Mouse (Mus musculus) telencephalon, adult 2 months (tissue): ENCODE measurements around the gene Ccdc9b.
A peak's percentile ranks its signal among the peaks of the same experiment; 100 is the strongest.

Source experiments
- DNase-seq: peaks from one replicate; pipeline ENCODE4 v3.0.0-alpha.2; 2011; ENCODE audit warnings: low read depth, low spot score

The Ccdc9b gene

GRCm38 (mm10) chr2:118749341-118749884 is 13.0 kb downstream of the Ccdc9b start:
- no peak for DNase-seq

- no peak for DNase-seq
These were observed 15.0 kb downstream of the Ccdc9b start for GRCm38 (mm10) chr2:118747301-118747960.

- no peak for DNase-seq
These were observed 16.3 kb downstream of the Ccdc9b start for GRCm38 (mm10) chr2:118745915-118746901.

- peak; percentile 87 for DNase-seq
These were observed 17.1 kb downstream of the Ccdc9b start, which contains the start of gene Inafm2 for GRCm38 (mm10) chr2:118745232-118745884. TSS of gene Inafm2 (plus strand) at chr2:118745758.

- DNase-seq = no peak
These were observed 17.8 kb downstream of the Ccdc9b start for GRCm38 (mm10) chr2:118744621-118745020.

GRCm38 (mm10) chr2:118743261-118743943 is 19.1 kb downstream of the Ccdc9b start:
- DNase-seq = no peak

- DNase-seq = no peak
These were observed 21.3 kb downstream of the Ccdc9b start for GRCm38 (mm10) chr2:118741183-118741582.

GRCm38 (mm10) chr2:118740341-118740740 is 22.1 kb downstream of the Ccdc9b start:
- DNase-seq = no peak

- no peak for DNase-seq
These were observed 29.1 kb downstream of the Ccdc9b start for GRCm38 (mm10) chr2:118733341-118733740.

- DNase-seq = no peak
These were observed 30.5 kb downstream of the Ccdc9b start for GRCm38 (mm10) chr2:118731981-118732380.

GRCm38 (mm10) chr2:118730622-118730915 is 31.9 kb downstream of the Ccdc9b start:
- DNase-seq = no peak

- no peak for DNase-seq
These were observed 32.4 kb downstream of the Ccdc9b start for GRCm38 (mm10) chr2:118729816-118730621.

GRCm38 (mm10) chr2:118729194-118729593 is 33.3 kb downstream of the Ccdc9b start:
- DNase-seq = no peak

- DNase-seq = no peak
These were observed 34.1 kb downstream of the Ccdc9b start, which contains the start of gene Plcb2 for GRCm38 (mm10) chr2:118728337-118728736. TSS of gene Plcb2 (minus strand) at chr2:118728438.

GRCm38 (mm10) chr2:118727911-118728310 is 34.5 kb downstream of the Ccdc9b start:
- DNase-seq = no peak

GRCm38 (mm10) chr2:118726873-118727272 is 35.6 kb downstream of the Ccdc9b start:
- no peak for DNase-seq

- no peak for DNase-seq
These were observed 37.0 kb downstream of the Ccdc9b start for GRCm38 (mm10) chr2:118725511-118725910.

- no peak for DNase-seq
These were observed 38.6 kb downstream of the Ccdc9b start for GRCm38 (mm10) chr2:118723693-118724486.

- DNase-seq = no peak
These were observed 45.8 kb downstream of the Ccdc9b start for GRCm38 (mm10) chr2:118716677-118717076.

GRCm38 (mm10) chr2:118714230-118714629 is 48.2 kb downstream of the Ccdc9b start:
- peak; percentile 88 for DNase-seq
